Mouse (Mus musculus) midbrain, postnatal 0 days (tissue): ENCODE data around the gene Ppara. TPM values are rescaled to one million over a fixed set of nuclear protein-coding genes. Genes with fewer than 3 reads are reported as not detected.

ENCODE experiments used
- ATAC-seq: fragments of 200-750 bp; cut with Nextera tagmentation; 2 replicates; pipeline ENCODE4 v1.8.0; 2017; ENCODE audit warnings: moderate number of reproducible peaks, mild to moderate bottlenecking, moderate TSS enrichment, moderate library complexity; ENCODE audit not compliant: low FRiP score
- DNase-seq: peaks from one replicate; pipeline ENCODE4 v3.0.0-alpha.2; 2015; ENCODE audit warnings: low spot score
- H3K27ac ChIP-seq: fragments of 300-500 bp; sonication (generic); 2 replicates; pipeline ENCODE4 v1.5.1; 2014; ENCODE audit warnings: low read depth, mild to moderate bottlenecking, low read length, mixed read lengths
- H3K27me3 ChIP-seq: fragments of 300-500 bp; sonication (generic); 2 replicates; pipeline ENCODE4 v1.6.1; 2014; ENCODE audit warnings: low read length, control low read depth, mixed read lengths; ENCODE audit not compliant: insufficient read depth
- H3K36me3 ChIP-seq: fragments of 300-500 bp; sonication (generic); 2 replicates; pipeline ENCODE4 v1.6.1; 2014; ENCODE audit warnings: low read length, control low read depth, mixed read lengths; ENCODE audit not compliant: insufficient read depth
- H3K4me1 ChIP-seq: fragments of 300-500 bp; sonication (generic); 2 replicates; pipeline ENCODE4 v1.6.1; 2014; ENCODE audit warnings: mild to moderate bottlenecking, control low read depth, antibody characterized with exemption, low read length, mixed read lengths; ENCODE audit not compliant: insufficient read depth
- H3K4me2 ChIP-seq: fragments of 300-500 bp; sonication (generic); 2 replicates; pipeline ENCODE4 v1.6.1; 2014; ENCODE audit warnings: low read depth, mild to moderate bottlenecking, low read length, mixed read lengths; ENCODE audit not compliant: poor library complexity, severe bottlenecking
- H3K4me3 ChIP-seq: fragments of 300-500 bp; sonication (generic); 2 replicates; pipeline ENCODE4 v1.5.1; 2014; ENCODE audit warnings: low read depth, mild to moderate bottlenecking, low read length, moderate library complexity
- H3K9ac ChIP-seq: fragments of 300-500 bp; sonication (generic); replicated peaks from 2 replicates; pipeline ENCODE4 v1.6.1; 2014; ENCODE audit warnings: mild to moderate bottlenecking, low read length, moderate library complexity, mixed read lengths; ENCODE audit not compliant: poor library complexity, severe bottlenecking
- H3K9me3 ChIP-seq: fragments of 300-500 bp; sonication (generic); 2 replicates; pipeline ENCODE4 v1.6.1; 2016; ENCODE audit warnings: low read length, control low read depth
- CTCF ChIP-seq: IDR thresholded peaks from 2 replicates; pipeline ENCODE4 v1.5.1; 2016; ENCODE audit warnings: antibody characterized with exemption, mild to moderate bottlenecking
- WGBS: fragments of 180-500 bp; shearing (Covaris S2); extraction: QIAGEN DNeasy Blood & Tissue Kit; methylation state at CpG from one replicate; pipeline ENCODE4 v1.1.7; 2014; 5-methylcytosine and 5-hydroxymethylcytosine counted together
- polyA plus RNA-seq: library from polyadenylated mRNA; unstranded; fragments of >200 nt; fragmentation: Nextera tagmentation; extraction: Ambion mirVana; gene quantifications from 2 replicates; pipeline ENCODE4 v1.2.1, GENCODE M21; 2015
- total RNA-seq: library from RNA; depleted of rRNA; stranded (reverse); fragments of >200 nt; gene quantifications from 2 replicates; pipeline ENCODE4 v1.2.3, GENCODE M21; 2014

Ppara gene
- total and polyA plus RNA-seq, 2 experiments from 2014 or later, result 0.86 to 1.6 TPM

DNA sequence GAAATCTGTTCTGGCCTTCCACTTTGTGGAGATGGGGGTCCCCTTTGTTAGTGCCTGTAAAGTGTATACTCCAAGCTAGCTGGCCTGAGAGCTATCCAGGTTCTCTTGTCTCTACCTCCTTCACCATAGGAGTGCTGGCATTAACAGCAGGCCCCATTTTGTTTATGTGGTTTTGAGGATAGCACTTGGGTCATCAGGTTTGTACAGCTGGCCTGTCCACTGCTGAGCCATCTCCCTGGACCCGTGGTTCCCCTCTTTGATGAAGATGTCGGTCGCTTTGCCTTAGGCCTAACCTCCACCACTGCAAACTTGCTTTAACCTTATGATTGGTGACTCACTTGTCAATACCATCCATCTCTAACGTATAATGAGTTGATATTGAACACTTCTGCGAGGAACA lies 13.2 kb downstream of the Ppara start:
- no peak overlapping the region for H3K9ac ChIP-seq
- H3K27ac ChIP-seq, result no peak overlapping the region
- DNase-seq, result no peak
- no peaks in the 10 kb centered on the region for H3K36me3 ChIP-seq
- no peak for ATAC-seq
- 0 out of 2 replicates have a peak, but pooled peaks cover 3% of the 10 kb centered on the region for H3K27me3 ChIP-seq
- no peak for TF ChIP-seq CTCF
- H3K4me3 ChIP-seq, result no peak overlapping the region
- H3K4me1 ChIP-seq, result no peaks in the 10 kb centered on the region
- H3K4me2 ChIP-seq, result no peak overlapping the region
- H3K9me3 ChIP-seq, result no peaks in the 10 kb centered on the region
- 87% methylated on average over 5 of the region's 5 CpGs for WGBS

DNA sequence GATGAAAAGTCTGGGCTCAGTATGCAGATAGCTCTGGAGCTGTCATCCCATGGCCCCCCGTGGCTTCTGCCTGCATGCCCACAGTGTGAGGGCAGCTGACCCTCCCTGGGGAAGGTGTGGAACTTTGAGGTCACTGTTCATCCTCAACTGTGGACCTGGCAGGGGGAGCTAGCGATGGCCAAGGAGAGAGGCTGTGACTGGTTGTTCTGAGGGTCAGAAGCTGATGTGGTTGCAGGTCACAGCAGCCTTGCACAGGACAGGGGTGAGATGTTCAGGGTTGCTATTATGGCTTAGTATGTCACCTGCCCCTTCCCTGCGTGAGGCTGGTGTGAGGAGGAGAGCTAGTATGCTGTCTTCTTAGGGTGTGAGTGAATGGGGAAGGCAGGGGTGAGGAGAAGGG lies 13.7 kb downstream of the Ppara start:
- ATAC-seq, result no peak
- Histone ChIP-seq H3K27me3 (0 out of 2 replicates have a peak, but pooled peaks cover 3% of the 10 kb centered on the region), H3K9me3 (no peaks in the 10 kb centered on the region), H3K4me2 (no peak overlapping the region), H3K4me1 (no peaks in the 10 kb centered on the region), H3K4me3 (no peak overlapping the region), H3K9ac (no peak overlapping the region), H3K36me3 (no peaks in the 10 kb centered on the region), H3K27ac (no peak overlapping the region)
- no peak for DNase-seq
- WGBS, result 66% methylated on average over 3 of the region's 3 CpGs
- no peak for TF ChIP-seq CTCF

- 96% methylated on average over 9 of the region's 9 CpGs for WGBS
- no peak overlapping the region for H3K4me3 ChIP-seq
- no peak for TF ChIP-seq CTCF
- no peaks in the 10 kb centered on the region for H3K36me3 ChIP-seq
- ATAC-seq (no peak), DNase-seq (no peak)
- no peaks in the 10 kb centered on the region for H3K9me3 ChIP-seq
- no peak overlapping the region for H3K9ac ChIP-seq
- H3K27ac ChIP-seq, result no peak overlapping the region
- no peaks in the 10 kb centered on the region for H3K27me3 ChIP-seq
- H3K4me2 ChIP-seq, result no peak overlapping the region
- no peaks in the 10 kb centered on the region for H3K4me1 ChIP-seq
These were observed 14.4 kb downstream of the Ppara start for GRCm38 (mm10) chr15:85749141-85749540.

- no peak overlapping the region for H3K4me2 ChIP-seq
- no peak overlapping the region for H3K4me3 ChIP-seq
- H3K36me3 ChIP-seq, result no peaks in the 10 kb centered on the region
- H3K27me3 ChIP-seq, result no peaks in the 10 kb centered on the region
- H3K27ac ChIP-seq, result no peak overlapping the region
- TF ChIP-seq CTCF, result no peak
- no peak for ATAC-seq
- no peaks in the 10 kb centered on the region for H3K4me1 ChIP-seq
- WGBS, result 86% methylated on average over 5 of the region's 5 CpGs
- no peak overlapping the region for H3K9ac ChIP-seq
- DNase-seq, result no peak
- no peaks in the 10 kb centered on the region for H3K9me3 ChIP-seq
These were observed 15.3 kb downstream of the Ppara start for GRCm38 (mm10) chr15:85750115-85750514.

GRCm38 (mm10) chr15:85752655-85753054 lies 17.9 kb downstream of the Ppara start:
- Histone ChIP-seq H3K4me3 (no peak overlapping the region), H3K4me1 (no peaks in the 10 kb centered on the region), H3K27me3 (no peaks in the 10 kb centered on the region), H3K9me3 (no peaks in the 10 kb centered on the region), H3K27ac (no peak overlapping the region), H3K9ac (no peak overlapping the region), H3K4me2 (no peak overlapping the region), H3K36me3 (no peaks in the 10 kb centered on the region)
- TF ChIP-seq CTCF, result no peak
- DNase-seq, result no peak
- no peak for ATAC-seq
- 78% methylated on average over 2 of the region's 2 CpGs for WGBS

GRCm38 (mm10) chr15:85754033-85754650 lies 19.4 kb downstream of the Ppara start:
- no peak for TF ChIP-seq CTCF
- H3K4me3 ChIP-seq, result no peak overlapping the region
- ATAC-seq (no peak), DNase-seq (no peak)
- H3K27me3 ChIP-seq, result no peaks in the 10 kb centered on the region
- no peak overlapping the region for H3K27ac ChIP-seq
- no peak overlapping the region for H3K9ac ChIP-seq
- no peaks in the 10 kb centered on the region for H3K36me3 ChIP-seq
- WGBS, result 88% methylated on average over 1 of the region's 1 CpGs
- H3K9me3 ChIP-seq, result no peaks in the 10 kb centered on the region
- H3K4me2 ChIP-seq, result no peak overlapping the region
- no peaks in the 10 kb centered on the region for H3K4me1 ChIP-seq
